Mouse (Mus musculus): ENCODE data around the gene Bicc1. TPM values are rescaled to one million over a fixed set of nuclear protein-coding genes. Genes with fewer than 3 reads are reported as not detected.
"Not testable (repeated sequence)": the region's sequence is repeated elsewhere in the genome, so short reads cannot be mapped to it uniquely, and the experiment has no call there.

Gene Bicc1
- polyA plus RNA-seq, 1 experiment, result 2.1 TPM

DNA sequence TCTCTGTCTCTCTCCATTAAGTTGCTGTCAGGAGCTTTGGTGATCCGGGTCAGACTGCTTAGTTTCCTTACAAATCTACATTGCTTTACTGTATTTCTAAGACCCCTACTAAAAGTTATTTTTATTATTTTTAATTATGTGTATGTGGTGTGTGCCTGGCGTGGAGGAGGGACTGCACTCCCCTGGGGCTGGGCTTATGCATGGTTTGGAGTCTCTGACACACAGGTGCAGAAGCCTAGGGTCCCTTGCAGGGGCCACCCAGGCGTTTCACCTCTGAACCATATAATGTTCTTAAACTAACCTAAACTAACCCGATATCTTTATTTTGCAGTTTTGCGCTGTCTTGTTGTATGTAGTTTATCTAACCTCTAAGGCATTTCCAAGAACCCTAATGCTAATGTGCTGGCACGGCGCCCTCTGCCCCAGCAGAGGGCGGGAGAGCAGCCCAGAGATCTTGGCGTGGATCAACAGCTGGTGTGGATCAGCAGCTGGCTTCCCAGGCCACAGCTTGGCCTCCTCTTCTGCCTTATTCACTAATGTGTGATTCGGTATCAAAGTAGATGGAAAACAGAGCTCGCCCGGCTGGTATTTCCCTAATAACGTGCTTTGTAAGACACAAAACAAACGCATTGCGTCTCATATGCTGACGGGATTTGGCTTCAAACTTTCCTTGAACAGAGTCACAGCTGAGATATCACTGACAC is 192.7 kb downstream of the Bicc1 start:
- DNase-seq (ENCODE audit: low read depth, low spot score), result no peak
- 62% methylated on average over 16 of the region's 16 CpGs for WGBS

DNA sequence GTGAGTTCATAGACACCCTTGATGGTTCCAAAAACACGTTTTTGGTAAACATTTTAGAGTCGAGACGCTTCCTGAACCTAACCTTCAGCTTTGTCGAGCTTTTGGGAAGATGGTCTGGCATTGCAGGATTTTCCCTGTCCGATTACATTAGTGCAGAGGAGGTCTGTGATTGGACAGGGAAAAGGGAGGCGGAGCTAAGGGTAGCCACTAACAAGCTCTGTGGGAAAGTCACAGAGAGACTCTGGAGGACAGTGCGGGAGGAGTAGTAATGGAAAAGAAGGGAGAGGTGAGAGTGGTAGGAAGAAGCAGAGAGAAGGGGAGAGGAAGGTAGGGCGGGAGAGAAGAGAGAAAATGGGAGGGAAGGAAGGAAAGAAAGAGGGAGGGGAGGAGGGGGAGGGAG is 194.8 kb downstream of the Bicc1 start:
- no peak for DNase-seq (ENCODE audit: low read depth, low spot score)
- 52% methylated on average over 8 of the region's 8 CpGs for WGBS

DNA sequence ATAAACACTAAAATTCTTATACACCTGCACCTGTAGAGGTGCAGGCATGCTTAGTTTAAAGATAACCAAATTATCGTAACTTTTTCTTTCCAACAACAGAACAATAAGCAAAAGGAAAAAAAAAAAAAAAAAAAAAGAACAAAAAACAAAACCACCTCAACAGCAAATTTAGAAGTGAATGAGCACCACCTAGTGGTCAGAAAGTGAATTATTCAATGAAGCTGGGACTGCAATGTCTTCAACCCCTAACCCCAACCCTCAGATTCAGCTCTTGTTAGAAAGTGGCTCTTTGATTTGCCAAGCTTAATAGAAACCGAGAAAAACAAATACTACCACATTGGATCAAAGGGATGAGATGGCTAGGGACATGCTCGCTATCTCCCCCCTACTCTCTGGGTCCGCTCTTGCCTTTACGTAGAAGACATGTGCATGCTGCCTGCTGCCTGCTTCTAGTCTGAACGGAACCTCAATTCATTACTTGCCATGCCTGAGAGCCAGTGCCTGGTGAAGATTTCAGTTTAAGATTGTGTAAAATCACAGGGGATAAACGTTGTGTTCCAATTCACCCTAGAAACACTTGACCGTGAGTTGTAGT is 195.8 kb downstream of the Bicc1 start:
- WGBS, result 62% methylated on average over 8 of the region's 8 CpGs
- DNase-seq (ENCODE audit: low read depth, low spot score), result peak; percentile 31

DNA sequence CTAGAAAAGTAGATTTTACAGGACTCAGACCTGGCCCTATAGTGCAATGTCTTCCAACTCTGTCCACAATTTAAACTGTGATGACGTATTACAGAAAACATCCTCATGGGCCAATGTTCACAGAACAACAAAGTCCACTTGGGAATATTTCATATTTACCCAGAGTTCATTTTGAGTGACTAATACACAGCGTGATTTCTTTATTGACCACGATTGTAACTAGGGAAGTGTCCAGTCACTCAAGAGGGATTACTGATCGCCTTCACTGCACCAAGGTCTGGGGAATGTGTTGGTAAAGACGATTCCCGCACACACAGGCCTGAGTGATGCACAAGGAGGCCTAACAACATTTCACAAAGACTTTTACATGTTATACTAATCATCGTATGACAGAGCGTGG is 197.9 kb downstream of the Bicc1 start:
- no peak for DNase-seq (ENCODE audit: low read depth, low spot score)
- 75% methylated on average over 8 of the region's 8 CpGs for WGBS

DNA sequence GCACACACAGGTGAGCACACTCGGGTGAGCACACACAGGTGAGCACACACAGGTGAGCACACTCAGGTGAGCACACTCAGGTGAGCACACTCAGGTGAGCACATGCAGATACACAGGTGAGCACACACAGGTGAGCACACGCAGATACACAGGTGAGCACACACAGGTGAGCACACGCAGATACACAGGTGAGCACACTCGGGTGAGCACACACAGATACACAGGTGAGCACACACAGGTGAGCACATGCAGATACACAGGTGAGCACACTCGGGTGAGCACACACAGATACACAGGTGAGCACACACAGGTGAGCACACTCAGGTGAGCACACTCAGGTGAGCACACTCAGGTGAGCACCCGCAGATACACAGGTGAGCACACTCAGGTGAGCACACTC is 199.1 kb downstream of the Bicc1 start:
- WGBS, result 89% methylated on average over 6 of the region's 6 CpGs
- DNase-seq (ENCODE audit: low read depth, low spot score), result not testable (repeated sequence)

DNA sequence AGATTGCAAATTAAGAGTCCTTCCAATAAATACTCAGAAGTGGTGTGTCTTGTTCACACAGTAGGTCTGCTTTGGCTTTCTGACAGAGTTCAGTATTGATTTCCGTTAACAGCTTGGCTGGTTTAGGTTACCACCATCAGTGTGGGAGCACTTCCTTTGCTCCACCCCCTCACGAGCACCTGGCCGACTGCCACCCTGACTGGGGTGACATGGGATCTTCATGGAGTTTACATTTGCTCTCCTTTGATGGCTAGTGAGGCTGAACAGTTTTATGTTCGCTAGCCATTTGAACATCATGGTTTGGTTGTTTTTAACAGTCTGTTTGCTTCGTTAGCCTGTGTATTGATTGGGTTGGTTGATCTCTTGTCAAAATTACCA is 206.7 kb downstream of the Bicc1 start:
- WGBS, result 70% methylated on average over 5 of the region's 5 CpGs
- DNase-seq (ENCODE audit: low read depth, low spot score), result no peak

DNA sequence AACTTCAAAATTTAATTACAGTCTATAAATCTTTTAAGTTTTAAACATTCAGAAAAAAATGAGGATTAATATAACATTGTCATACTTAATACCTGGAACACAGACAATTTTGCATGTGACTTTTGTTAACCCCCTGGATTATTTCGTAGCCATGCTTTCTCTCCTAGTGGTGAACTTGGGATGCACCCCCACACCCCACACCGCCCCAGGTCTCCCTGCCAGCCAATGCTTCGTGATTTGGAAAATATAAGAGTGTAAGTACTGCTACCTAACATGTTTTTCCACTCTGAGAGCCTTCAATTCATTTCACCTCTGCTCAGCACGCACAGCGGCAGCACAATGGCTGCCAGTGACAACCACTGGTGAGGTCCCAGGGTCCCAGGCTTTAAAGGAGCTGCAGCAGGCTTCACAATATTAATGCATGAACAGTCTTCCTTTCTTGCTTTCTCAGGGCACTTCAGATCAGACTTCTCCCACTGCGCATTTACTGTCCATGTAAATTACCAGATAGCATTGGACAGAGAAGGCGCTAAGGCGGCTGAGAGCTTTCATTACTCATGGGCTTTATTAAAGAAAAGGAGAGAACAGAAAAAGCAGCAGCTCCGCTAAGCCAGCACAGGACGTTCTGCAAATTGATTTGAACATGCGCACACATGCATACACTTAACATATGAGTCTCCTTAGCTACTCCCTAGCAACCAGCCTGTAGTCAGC is 207.3 kb downstream of the Bicc1 start:
- WGBS, result 84% methylated on average over 11 of the region's 11 CpGs
- DNase-seq (ENCODE audit: low read depth, low spot score), result no peak

DNA sequence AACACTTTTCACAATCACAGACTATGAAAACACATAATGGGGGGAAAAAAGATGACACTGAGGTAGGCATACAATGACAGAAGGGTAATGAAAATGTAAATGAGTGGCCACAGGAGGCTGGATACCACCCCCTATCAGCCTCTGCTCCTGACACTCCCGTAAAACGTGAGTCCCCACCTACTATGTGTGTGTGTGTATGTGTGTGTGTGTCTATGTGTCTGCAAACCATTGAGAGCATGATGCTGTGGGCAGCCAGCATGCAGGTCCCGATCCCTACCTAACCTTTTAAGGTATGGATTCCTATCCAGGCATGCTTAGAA is 209.4 kb downstream of the Bicc1 start:
- no peak for DNase-seq (ENCODE audit: low read depth, low spot score)
- WGBS, result 53% methylated on average over 3 of the region's 3 CpGs

DNA sequence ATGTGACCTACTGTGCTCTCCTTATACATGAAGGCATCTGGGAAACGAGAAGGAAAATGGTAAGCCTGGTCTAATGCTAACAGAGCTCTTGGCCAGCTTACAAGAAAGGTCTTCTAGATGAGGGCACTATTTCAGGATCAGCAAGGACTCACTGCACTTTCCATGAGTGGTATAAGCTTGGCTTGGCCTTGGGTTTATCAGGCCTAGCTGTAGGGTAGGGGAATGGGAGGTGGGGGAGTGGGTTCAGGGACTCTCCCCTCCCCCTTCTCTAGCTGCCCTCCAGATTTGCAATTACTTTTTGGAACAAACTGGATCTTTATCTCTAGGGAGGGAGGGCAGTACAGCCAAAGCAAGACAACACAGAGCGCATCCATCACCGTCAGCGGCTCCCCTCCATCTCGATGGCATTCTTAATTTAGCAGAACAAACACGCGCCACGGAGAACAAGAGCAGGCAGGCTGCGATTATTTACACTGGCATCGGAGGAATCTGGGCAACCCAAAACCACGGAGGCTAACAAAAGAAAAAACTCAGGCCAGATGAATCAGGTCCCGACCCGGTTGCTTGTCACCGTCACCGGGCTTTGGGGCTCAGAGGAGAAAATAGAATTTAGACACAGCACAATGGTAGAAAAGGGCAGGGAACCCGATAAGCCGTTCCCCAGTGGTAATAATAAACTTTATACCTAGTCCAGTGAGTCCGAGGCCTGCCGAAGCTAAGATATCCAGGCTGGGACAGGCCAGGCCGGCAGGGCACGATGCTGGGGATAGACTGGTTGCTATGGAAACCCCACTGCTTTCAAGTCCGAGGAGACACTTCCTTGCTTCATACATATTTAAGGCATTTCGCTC is 210.0 kb downstream of the Bicc1 start:
- 50% methylated on average over 23 of the region's 23 CpGs for WGBS
- DNase-seq (ENCODE audit: low read depth, low spot score), result no peak

DNA sequence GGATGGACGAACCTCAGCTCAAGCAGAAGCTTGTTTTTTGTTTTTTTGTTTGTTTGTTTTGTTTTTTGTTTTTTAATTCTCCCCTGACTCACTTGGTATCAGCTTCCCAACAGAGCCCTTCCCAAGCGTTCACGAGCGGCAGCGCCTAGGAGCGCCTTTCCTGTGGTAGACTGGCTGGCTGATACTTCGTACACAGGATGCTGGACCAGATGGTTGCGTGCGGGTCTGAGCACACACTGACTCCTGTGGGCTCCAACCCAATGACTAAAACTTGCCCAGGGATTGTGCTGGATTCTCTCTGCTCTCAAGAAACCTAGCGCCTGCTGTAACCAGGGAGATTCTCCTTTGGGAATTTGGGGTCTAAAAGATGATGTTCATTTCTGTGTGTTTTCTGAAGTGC is 211.2 kb downstream of the Bicc1 start:
- DNase-seq (ENCODE audit: low read depth, low spot score), result no peak
- 96% methylated on average over 10 of the region's 10 CpGs for WGBS

DNA sequence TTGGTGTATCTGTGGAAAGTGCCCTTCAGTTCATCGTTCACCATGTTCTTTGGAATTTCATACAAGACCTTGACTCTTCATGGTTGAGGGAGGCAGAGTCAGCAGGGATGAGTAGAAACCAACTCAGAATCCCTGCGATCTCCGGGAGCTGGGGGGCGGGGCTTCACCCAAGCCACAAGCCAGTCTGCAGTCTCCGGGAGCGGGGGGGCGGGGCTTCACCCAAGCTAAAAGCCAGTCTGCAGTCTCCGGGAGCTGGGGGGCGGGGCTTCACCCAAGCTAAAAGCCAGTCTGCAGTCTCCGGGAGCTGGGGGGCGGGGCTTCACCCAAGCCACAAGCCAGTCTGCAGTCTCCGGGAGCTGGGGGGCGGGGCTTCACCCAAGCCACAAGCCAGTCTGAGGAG is 213.4 kb downstream of the Bicc1 start:
- WGBS, result 94% methylated on average over 13 of the region's 13 CpGs
- DNase-seq (ENCODE audit: low read depth, low spot score), result not testable (repeated sequence)

DNA sequence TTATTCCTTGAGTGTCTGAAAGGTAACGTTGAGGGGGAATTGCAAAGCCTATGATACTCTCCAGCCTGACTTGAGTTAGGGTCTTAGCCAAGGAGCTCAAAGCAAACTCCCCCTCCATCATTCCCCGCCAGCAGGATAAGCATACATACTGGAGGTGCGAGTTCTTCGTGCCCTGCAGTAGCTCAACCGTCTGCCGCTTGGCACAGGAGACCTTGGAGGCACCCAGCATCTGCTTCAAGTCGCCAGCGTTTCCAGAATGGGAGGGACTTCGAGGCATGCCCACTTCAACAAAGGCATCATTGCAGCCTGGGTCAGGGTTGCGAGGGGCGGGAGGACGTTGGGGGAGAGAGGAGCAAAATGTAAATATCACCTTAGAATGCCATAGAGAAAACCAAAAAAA is 214.4 kb downstream of the Bicc1 start:
- WGBS, result 92% methylated on average over 12 of the region's 12 CpGs
- DNase-seq (ENCODE audit: low read depth, low spot score), result no peak

DNA sequence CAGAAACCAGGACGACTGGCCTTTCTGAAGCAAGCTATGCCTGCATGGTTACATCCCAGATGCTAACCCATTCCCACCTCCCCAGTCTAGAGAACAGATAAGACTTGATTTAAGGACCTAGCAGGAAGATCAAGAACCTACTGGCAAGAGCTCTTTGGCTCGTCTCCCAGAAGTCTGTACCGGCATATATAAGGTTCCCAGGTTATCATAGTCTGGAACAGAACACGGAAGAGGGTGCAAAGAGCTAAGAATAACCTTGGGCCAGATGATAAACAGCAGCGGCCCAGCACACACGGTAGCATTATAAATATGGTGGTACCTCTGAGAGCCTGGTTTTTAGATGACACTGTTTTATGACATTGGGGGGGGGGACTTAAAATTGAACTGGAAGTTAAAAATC is 217.9 kb downstream of the Bicc1 start:
- no peak for DNase-seq (ENCODE audit: low read depth, low spot score)
- WGBS, result 68% methylated on average over 6 of the region's 6 CpGs

DNA sequence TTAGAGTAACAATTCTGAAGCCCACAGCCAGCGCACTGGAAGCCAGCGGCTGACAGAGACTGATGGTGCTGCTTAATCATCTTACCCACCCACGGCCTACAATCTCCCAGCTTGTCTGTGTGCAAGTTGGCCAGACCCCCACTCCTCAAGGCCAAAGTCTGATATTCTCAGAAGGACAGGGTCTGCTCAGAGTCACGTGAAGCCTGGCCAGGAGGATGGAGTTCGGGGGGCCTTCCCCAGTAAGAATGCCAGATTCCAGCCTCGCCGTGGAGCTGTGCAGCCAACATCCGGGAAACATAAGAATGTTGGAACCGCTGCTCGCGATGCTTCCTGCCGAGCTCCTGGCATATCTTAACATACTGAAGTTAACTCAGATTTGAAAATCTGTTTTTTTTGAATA is 219.7 kb downstream of the Bicc1 start:
- 80% methylated on average over 12 of the region's 12 CpGs for WGBS
- no peak for DNase-seq (ENCODE audit: low read depth, low spot score)

DNA sequence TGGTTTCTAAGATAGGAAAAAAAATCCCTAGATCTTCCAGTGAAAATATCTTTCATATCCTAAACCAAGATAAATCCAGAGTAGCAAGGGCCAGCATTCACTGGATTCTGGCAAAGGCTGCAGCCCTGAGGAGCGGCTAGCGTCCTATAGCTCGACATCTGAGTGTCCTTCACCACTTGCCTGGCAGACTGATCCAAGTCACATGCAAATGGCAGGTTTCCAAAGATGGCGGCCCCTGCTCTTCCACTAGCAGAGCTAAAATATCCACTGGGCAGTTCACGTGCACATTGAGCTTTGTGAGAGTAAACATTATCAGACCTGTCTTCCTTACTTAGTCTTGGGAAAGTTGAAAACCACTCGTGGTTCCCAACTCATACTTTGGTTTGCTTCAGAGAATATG is 222.1 kb downstream of the Bicc1 start:
- 84% methylated on average over 6 of the region's 6 CpGs for WGBS
- DNase-seq (ENCODE audit: low read depth, low spot score), result no peak

DNA sequence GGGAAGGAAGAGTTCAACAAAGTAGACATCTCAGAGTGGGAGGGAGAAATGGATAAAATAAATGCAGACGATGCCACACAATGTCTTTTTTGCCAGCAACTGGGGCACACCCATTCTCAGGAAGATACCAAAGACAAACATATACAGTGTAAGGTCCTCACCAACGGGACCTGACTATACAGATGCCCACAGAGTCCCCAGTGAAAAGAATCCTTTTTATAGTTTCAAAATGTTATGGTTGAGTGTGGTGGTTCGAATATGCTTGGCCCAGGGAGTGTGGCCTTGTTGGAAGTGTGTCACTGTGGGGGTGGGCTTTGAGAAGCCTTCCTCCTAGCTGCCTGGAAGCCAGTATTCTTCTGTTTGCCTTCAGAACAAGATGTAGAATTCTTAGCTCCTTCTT is 223.5 kb downstream of the Bicc1 start:
- DNase-seq (ENCODE audit: low read depth, low spot score), result no peak
- WGBS, result 80% methylated on average over 3 of the region's 3 CpGs

DNA sequence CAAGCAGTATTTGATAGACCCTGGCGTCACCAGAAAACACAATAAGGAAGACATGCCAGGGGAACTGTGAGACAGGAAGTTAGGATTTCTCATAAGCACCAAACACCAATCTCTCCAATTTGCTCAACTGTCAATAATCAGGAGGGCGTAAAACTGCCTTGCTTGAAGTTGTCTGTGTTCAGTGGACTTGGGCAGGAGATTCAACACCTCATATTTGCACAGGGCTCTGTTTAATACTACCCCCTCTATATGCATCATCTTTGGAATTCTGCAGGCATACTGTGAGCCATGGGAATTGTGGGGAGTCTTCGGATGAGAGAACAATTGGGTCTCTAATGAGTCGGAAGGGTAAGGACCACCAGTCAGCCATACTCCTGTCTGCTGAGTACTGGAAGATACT is 233.4 kb downstream of the Bicc1 start:
- WGBS, result 87% methylated on average over 4 of the region's 4 CpGs
- DNase-seq (ENCODE audit: low read depth, low spot score), result no peak

DNA sequence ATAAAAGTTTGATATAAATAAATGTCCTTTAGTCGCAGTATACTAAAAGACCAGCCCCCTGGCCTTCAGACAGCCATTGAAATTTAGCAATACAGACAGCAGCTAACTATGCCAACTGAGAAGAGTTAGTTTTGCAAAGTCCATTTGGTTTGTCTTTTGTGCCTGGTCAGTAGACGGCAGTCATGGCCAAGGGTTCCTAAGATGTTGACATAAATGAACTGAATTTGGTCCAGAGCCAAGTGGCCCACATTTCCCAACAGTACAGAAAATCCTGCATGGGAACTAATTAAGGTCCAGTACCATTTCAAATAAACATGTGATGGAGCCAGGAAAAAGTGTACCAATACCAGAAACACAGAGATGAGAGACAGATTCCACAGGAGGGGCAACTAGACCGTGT is 235.2 kb downstream of the Bicc1 start:
- WGBS, result 61% methylated on average over 3 of the region's 3 CpGs
- no peak for DNase-seq (ENCODE audit: low read depth, low spot score)

DNA sequence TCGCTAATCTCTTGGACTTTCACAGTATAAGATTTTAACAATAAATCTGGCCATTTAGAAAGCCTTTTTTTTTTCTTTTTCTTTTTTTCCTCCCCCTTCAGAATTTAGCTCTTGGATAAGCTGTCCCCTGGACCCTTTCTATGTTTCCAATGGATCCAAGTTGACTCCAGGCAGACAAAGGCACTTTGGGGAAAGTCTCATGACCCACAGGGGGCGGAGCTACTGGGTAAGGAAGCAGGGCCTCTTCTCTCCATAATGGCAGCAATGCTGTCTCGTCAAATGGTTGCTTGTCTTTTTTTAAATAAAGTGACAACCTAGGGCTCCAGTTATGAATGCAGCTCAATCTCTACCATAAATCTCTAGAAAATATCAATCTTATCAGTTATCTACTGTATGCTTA is 235.6 kb downstream of the Bicc1 start:
- WGBS, result 88% methylated on average over 3 of the region's 3 CpGs
- DNase-seq (ENCODE audit: low read depth, low spot score), result no peak

DNA sequence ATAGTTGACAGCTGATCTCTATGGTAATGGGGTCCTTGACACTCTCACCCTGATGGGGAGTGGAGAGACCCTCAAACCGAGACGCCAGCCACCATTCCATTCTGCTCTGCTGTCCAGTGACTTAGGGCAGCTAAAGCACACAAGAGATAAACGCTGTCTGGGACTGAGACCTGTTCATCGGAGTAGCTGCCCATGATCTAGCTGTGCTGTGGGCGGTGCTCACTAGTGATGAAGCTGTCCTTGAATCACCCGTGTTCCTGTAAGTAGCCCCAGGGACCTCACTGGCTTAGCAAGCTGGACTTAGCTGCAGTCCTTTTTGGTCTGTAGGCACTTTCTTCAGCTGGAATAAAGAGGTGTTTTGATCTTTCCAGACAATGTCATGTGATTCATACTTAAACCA is 238.0 kb downstream of the Bicc1 start:
- no peak for DNase-seq (ENCODE audit: low read depth, low spot score)
- 80% methylated on average over 6 of the region's 6 CpGs for WGBS

DNA sequence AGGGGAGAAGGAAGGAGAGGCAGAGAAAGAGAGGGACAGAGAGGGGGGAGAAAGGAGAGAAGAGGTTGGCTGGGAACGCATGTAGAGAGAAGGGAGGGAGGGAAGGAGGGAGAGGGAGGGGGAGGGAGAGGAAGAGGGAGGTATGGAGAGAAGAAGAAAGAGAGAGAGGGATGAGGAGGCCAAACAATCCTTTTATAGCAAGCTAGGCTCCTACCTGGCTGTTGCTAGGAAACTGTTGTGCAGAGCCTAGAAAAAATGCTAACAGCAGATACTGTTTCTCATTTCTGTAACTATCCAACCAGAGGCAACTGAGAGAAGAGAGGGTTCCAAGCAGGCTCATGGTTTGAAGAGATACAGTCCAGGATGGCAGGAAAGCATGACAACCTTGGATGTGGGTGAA is 239.6 kb downstream of the Bicc1 start:
- WGBS, result 63% methylated on average over 1 of the region's 1 CpGs
- no peak for DNase-seq (ENCODE audit: low read depth, low spot score)

Measured in large intestine, adult 2 months (tissue).